30 mouse cellular contexts compared by ENCODE assay signal in the genomic region with DNA sequence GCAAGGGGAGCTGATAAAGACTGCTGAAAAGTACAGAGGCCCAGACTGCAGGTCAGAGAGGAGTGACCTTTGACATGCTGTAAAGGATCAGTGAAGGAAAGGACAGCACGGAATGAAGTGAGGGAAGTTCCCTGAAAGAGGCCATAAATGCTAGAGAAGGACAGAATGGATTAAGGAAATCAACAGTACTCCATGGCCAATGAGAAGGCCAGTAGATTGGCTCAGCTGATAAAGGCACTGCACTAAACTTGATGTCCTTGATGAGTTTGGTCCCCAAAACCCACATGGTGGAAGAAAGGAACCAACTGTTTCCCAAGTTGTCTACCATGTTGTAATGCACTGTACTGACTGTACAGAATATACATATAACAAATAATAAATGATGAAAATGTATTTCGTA. TPM values are rescaled to one million over a fixed set of nuclear protein-coding genes. Genes with fewer than 3 reads are reported as not detected.
"Had no signal": no experiment of that assay in that cellular context is flagged by ENCODE, and none has a peak within 500 bp of the region (broad histone marks: within the 10 kb centered on the region; RNA-seq: fewer than 3 reads in every experiment).

No protein-coding gene starts in this region.

- H3K9me3 ChIP-seq: embryonic facial prominence, embryonic 10.5 days; embryonic facial prominence, embryonic 12.5 days; embryonic facial prominence, embryonic 13.5 days; embryonic facial prominence, embryonic 15.5 days; forebrain, embryonic 10.5 days; forebrain, embryonic 12.5 days; forebrain, embryonic 13.5 days; forebrain, embryonic 15.5 days had no signal

- H3K4me3 ChIP-seq: embryonic facial prominence, embryonic 10.5 days; embryonic facial prominence, embryonic 12.5 days; embryonic facial prominence, embryonic 13.5 days; embryonic facial prominence, embryonic 15.5 days; erythroblast, embryonic 14.5 days; forebrain, embryonic 10.5 days; forebrain, embryonic 12.5 days; forebrain, embryonic 13.5 days; forebrain, embryonic 15.5 days; gastrocnemius, adult 2 months; heart, adult 2 months had no signal

- ATAC-seq: forebrain, embryonic 13.5 days; forebrain, embryonic 14.5 days; forebrain, embryonic 15.5 days; forebrain, embryonic 16.5 days; forebrain, postnatal 0 days had no signal

- DNase-seq: cerebellum, adult 9-10 months; cerebellum, adult 9-11 months; cerebellum, postnatal 10 days; cerebellum, postnatal 14 days; cerebellum, postnatal 25 days; cerebellum, postnatal 36 days; embryo, embryonic 11 days; forebrain, postnatal 0 days; gastrocnemius, adult 2 months; gastrocnemius, postnatal 10 days; gastrocnemius, postnatal 14 days; gastrocnemius, postnatal 25 days; gastrocnemius, postnatal 36 days; heart, adult 18-20 months; heart, adult 2 months had no signal

- H3K27ac ChIP-seq: embryonic facial prominence, embryonic 10.5 days; embryonic facial prominence, embryonic 12.5 days; embryonic facial prominence, embryonic 13.5 days; embryonic facial prominence, embryonic 15.5 days; forebrain, embryonic 10.5 days; forebrain, embryonic 12.5 days; forebrain, embryonic 13.5 days; forebrain, embryonic 15.5 days; gastrocnemius, adult 2 months; heart, adult 2 months had no signal

- H3K9ac ChIP-seq: embryonic facial prominence, embryonic 12.5 days; embryonic facial prominence, embryonic 13.5 days; embryonic facial prominence, embryonic 15.5 days; forebrain, embryonic 12.5 days; forebrain, embryonic 13.5 days; forebrain, embryonic 15.5 days; forebrain, postnatal 0 days had no signal

- H3K27me3 ChIP-seq: embryonic facial prominence, embryonic 12.5 days; embryonic facial prominence, embryonic 13.5 days; embryonic facial prominence, embryonic 15.5 days; forebrain, embryonic 12.5 days; forebrain, embryonic 13.5 days; forebrain, embryonic 15.5 days had no signal

- H3K4me1 ChIP-seq: embryonic facial prominence, embryonic 10.5 days; embryonic facial prominence, embryonic 12.5 days; embryonic facial prominence, embryonic 13.5 days; embryonic facial prominence, embryonic 15.5 days; forebrain, embryonic 10.5 days; forebrain, embryonic 12.5 days; forebrain, embryonic 13.5 days; forebrain, embryonic 15.5 days had no signal

- H3K4me2 ChIP-seq: embryonic facial prominence, embryonic 12.5 days; embryonic facial prominence, embryonic 13.5 days; embryonic facial prominence, embryonic 15.5 days; forebrain, embryonic 12.5 days; forebrain, embryonic 13.5 days; forebrain, embryonic 15.5 days had no signal

RNA-seq across cellular contexts. Expression of gene Riiad1, which starts 46.6 kb away (rescaled TPM):
- total RNA-seq: common myeloid progenitor, adult 5-6 weeks; granulocyte monocyte progenitor cell, adult 5-6 weeks had no signal
- polyA plus RNA-seq: erythroblast, embryonic 14.5 days had no signal

RNA-seq across cellular contexts. Expression of gene Celf3, which starts 48.6 kb away (rescaled TPM):
- total RNA-seq: common myeloid progenitor, adult 5-6 weeks; gastrocnemius, adult 18-20 months; gastrocnemius, adult 2 months; gastrocnemius, adult 8-10 months; gastrocnemius, postnatal 14 days; gastrocnemius, postnatal 25 days; gastrocnemius, postnatal 36 days; granulocyte monocyte progenitor cell, adult 5-6 weeks; heart, adult 18-20 months had no signal
- polyA plus RNA-seq: erythroblast, embryonic 14.5 days had no signal
